Comparison of ENCODE assay signal across 8 mouse cellular contexts in the genomic region with DNA sequence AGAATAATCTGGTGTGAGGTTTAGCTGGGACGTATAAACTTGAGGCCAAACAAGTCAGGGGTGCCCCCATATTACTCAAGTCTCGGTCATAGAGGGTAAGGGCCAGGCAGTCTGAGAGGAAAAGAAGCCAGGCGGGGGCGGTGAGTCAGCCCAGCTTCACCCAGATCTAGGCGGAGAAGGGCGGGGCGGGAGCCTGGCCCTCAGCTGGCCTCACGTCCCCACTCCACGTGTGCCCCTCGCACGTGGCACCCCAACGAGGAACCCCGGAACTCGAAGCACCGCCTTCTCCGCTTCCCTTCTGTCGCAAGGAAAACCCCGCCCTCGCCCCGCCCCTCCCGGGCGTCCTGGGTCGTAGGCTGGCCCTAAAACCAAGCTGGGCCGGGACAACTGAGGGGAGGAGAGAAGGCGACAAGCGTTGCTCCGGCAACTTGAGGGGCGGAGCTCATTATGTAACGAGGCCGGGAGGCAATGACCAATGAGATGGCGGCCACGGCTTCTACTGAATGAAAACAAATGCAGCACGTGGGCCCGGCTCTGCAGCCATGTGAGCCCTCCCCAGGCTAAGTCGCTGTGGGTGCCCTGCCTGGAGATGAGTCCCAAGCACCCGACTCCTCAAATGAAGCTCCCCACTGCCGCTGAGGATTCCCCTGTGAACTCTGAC. TPM values are rescaled to one million over a fixed set of nuclear protein-coding genes. Genes with fewer than 3 reads are reported as not detected.
A peak's percentile ranks its signal among the peaks of the same experiment; 100 is the strongest.
DNase-seq lines count a peak whose midpoint lies in the region; ATAC-seq and TF ChIP-seq lines count a peak whose summit lies in the region.

No protein-coding gene starts in this region.

- WGBS in hindbrain, embryonic 16.5 days = under 1% methylated on average over 37 of the region's 37 CpGs

- intact Hi-C loops in left cerebral cortex, adult 2 months (cut with DNase I) = loop anchor here (2.0 kb wide), 1 partner anchor 13 kb away; no protein-coding TSS in a partner anchor

- peak overlapping the region; percentile 60 for H3K9ac ChIP-seq in hindbrain, embryonic 16.5 days (ENCODE audit: low read depth, low read length)

- no peaks in the 10 kb centered on the region for H3K27me3 ChIP-seq in hindbrain, embryonic 16.5 days (replicated peaks; ENCODE audit: control insufficient read depth, insufficient read depth, low read length)

- TF ChIP-seq CTCF in left cerebral cortex, adult 2 months (IDR thresholded peaks at IDR 0.05) = no peak; the same call in 1 of the 2 replicates

- DNase-seq in T-cell, adult 2 months (ENCODE audit: low spot score) = peak; percentile 97
- peak; percentile 99 to 100 for DNase-seq in cerebellum, postnatal 36 days
- DNase-seq in frontal cortex, postnatal 36 days (ENCODE audit: low spot score in 2 of 2) = peak; percentile 99 to 100
- peak; percentile 98 to 99 for DNase-seq in left cerebral cortex, adult 2 months (ENCODE audit: extremely low spot score in 1 of 2, low spot score in 2 of 2)
- DNase-seq in right cerebral cortex, adult 2 months (ENCODE audit: low spot score in 2 of 2) = peak; percentile 99 to 100
- peak; percentile 100 for DNase-seq in urinary bladder, postnatal 14 days (ENCODE audit: low spot score)

- peaks cover 28% of the 10 kb centered on the region for H3K36me3 ChIP-seq in hindbrain, embryonic 16.5 days (ENCODE audit: control insufficient read depth, insufficient read depth, low read length)

- peak overlapping the region; percentile 98 for H3K4me2 ChIP-seq in hindbrain, embryonic 16.5 days (ENCODE audit: low read length)

- H3K27ac ChIP-seq in hindbrain, embryonic 16.5 days (ENCODE audit: low read depth, low read length) = 0 out of 2 replicates have a peak overlapping the region, but pooled peaks have one; percentile 17
- peak overlapping the region; percentile 100 for H3K27ac ChIP-seq in left cerebral cortex, adult 2 months

- peaks cover 39% of the 10 kb centered on the region for H3K4me1 ChIP-seq in hindbrain, embryonic 16.5 days (ENCODE audit: control insufficient read depth, insufficient read depth, low read depth, low read length)

- ATAC-seq in hindbrain, embryonic 16.5 days = peak; percentile 76
- peak; percentile 88 for ATAC-seq in megakaryocyte, adult 5-6 weeks (ENCODE audit: poor library complexity, severe bottlenecking)

- H3K4me3 ChIP-seq in hindbrain, embryonic 16.5 days (ENCODE audit: low read length) = peak overlapping the region; percentile 51
- H3K4me3 ChIP-seq in left cerebral cortex, adult 2 months = peak overlapping the region; percentile 87

- no peaks in the 10 kb centered on the region for H3K9me3 ChIP-seq in hindbrain, embryonic 16.5 days (ENCODE audit: control insufficient read depth, low read length)

RNA-seq across cellular contexts. Expression of gene Nr1d1, which starts 1.4 kb away (rescaled TPM):
- polyA plus RNA-seq in hindbrain, embryonic 16.5 days (2015; fragmentation: Nextera tagmentation; extraction: Ambion mirVana) = 4.9 and 5.6 TPM in 2 replicates
- total RNA-seq in left cerebral cortex, adult 2 months (2021) = 100 to 1,000 TPM in 1 of 2 experiments, 10 to 100 TPM in 1; 91.9 to 153 TPM
- 0.11 and 0.25 TPM in 2 replicates for total RNA-seq in megakaryocyte, adult 5-6 weeks (2015)
- total RNA-seq in megakaryocyte, adult 5-6 weeks (2017) = 0.12 and 0.37 TPM in 2 replicates

RNA-seq across cellular contexts. Expression of gene Msl1, which starts 21.6 kb away (rescaled TPM):
- polyA plus RNA-seq in hindbrain, embryonic 16.5 days (2015; fragmentation: Nextera tagmentation; extraction: Ambion mirVana) = 28.2 and 28.6 TPM in 2 replicates
- total RNA-seq in left cerebral cortex, adult 2 months (2021) = 100 to 1,000 TPM; 178 to 192 TPM
- 73.7 and 74.9 TPM in 2 replicates for total RNA-seq in megakaryocyte, adult 5-6 weeks (2015)
- 111 and 119 TPM in 2 replicates for total RNA-seq in megakaryocyte, adult 5-6 weeks (2017)

RNA-seq across cellular contexts. Expression of gene Casc3, which starts 30.9 kb away (rescaled TPM):
- polyA plus RNA-seq in hindbrain, embryonic 16.5 days (2015; fragmentation: Nextera tagmentation; extraction: Ambion mirVana) = 41.7 and 49.2 TPM in 2 replicates
- total RNA-seq in left cerebral cortex, adult 2 months (2021) = 10 to 100 TPM; 53.0 to 57.6 TPM
- 35.6 and 39.9 TPM in 2 replicates for total RNA-seq in megakaryocyte, adult 5-6 weeks (2015)
- 32.1 and 33.2 TPM in 2 replicates for total RNA-seq in megakaryocyte, adult 5-6 weeks (2017)

RNA-seq across cellular contexts. Expression of gene Thra, which starts 33.3 kb away (rescaled TPM):
- polyA plus RNA-seq in hindbrain, embryonic 16.5 days (2015; fragmentation: Nextera tagmentation; extraction: Ambion mirVana) = 127 and 144 TPM in 2 replicates
- 100 to 1,000 TPM; 730 to 768 TPM for total RNA-seq in left cerebral cortex, adult 2 months (2021)
- total RNA-seq in megakaryocyte, adult 5-6 weeks (2015) = 10.0 and 11.6 TPM in 2 replicates
- total RNA-seq in megakaryocyte, adult 5-6 weeks (2017) = 8.0 and 9.0 TPM in 2 replicates

RNA-seq across cellular contexts. Expression of gene Med24, which starts 44.5 kb away (rescaled TPM):
- 62.5 and 71.1 TPM in 2 replicates for polyA plus RNA-seq in hindbrain, embryonic 16.5 days (2015; fragmentation: Nextera tagmentation; extraction: Ambion mirVana)
- 100 to 1,000 TPM; 126 to 134 TPM for total RNA-seq in left cerebral cortex, adult 2 months (2021)
- 17.9 and 21.5 TPM in 2 replicates for total RNA-seq in megakaryocyte, adult 5-6 weeks (2015)
- total RNA-seq in megakaryocyte, adult 5-6 weeks (2017) = 22.6 and 31.3 TPM in 2 replicates

Comparison
In these comparisons a context has a peak if more than half of its experiments do, and no peak if none do; other contexts are left out.
1. Peak in every context shown above with its lines: DNase-seq, ATAC-seq, H3K4me3 ChIP-seq and H3K27ac ChIP-seq.
2. RNA of gene Nr1d1, which starts 1.4 kb away (total RNA-seq): 91.9 to 153 TPM in left cerebral cortex, adult 2 months; 0.11 to 0.37 TPM in megakaryocyte, adult 5-6 weeks; every median in the first group is over 10 times any median in the second.